10 mouse cellular contexts compared by ENCODE assay signal in the genomic region with DNA sequence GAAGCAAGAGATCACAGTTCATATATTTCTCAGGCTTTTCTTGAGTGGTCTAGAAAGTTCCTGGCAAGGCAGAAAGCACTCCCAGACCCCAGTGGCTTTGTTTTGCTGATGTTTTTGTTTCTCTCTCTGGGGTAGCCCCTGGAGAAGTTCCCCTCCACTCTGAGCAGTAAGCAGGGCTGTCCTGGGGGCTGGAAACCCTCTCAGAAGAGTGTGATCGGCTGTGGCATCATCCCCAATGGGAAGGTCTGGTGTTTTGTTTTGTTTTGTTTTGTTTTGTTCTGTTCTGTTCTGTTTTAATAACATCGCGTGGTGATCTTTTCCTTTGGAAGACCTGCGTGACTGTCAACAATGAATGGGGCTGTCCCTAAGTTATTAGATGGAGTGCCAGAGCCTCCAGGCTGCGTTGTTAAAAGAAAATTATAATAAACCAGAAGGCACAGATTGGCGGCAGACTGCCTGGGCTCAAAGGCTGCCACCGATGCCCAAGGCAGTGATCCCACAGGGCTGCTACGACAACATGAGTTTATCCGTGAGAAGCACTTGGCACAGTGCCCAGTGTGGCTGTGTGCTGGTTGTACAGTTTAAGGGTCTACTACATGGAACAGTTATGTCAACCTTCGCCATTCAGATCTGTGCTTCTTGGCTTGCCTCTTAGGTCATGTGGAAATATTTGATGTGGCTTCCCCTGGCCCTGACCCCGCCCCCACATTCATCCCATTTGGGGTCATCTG. TPM values are rescaled to one million over a fixed set of nuclear protein-coding genes. Genes with fewer than 3 reads are reported as not detected.
A peak's percentile ranks its signal among the peaks of the same experiment; 100 is the strongest.
DNase-seq lines count a peak whose midpoint lies in the region; ATAC-seq lines count a peak whose summit lies in the region.
"Had no signal": no experiment of that assay in that cellular context is flagged by ENCODE, and none has a peak within 500 bp of the region (broad histone marks: within the 10 kb centered on the region; RNA-seq: fewer than 3 reads in every experiment).

No protein-coding gene starts in this region.

- intact Hi-C loops in heart, postnatal 14 days (cut with DNase I): no loop called here

- ATAC-seq in cerebellum, adult (ENCODE audit: insufficient number of reproducible peaks, low FRiP score, low TSS enrichment): no peak

- peak; percentile 67 to 80 for DNase-seq in cerebellum, postnatal 14 days
- DNase-seq in ovary, postnatal 36 days (ENCODE audit: low spot score): peak; percentile 19
- DNase-seq in ovary, adult 18-20 months (ENCODE audit: low spot score): no peak
- DNase-seq in heart, postnatal 14 days: peak; percentile 38 to 51
- peak; percentile 44 for DNase-seq in lung, postnatal 10 days
- no peak for DNase-seq in thymus, postnatal 25 days
- DNase-seq in B cell, adult 2 months: no peak
- DNase-seq: liver, embryonic 13.5 days had no signal

RNA-seq across cellular contexts. Expression of a gene that starts 56.5 kb away (rescaled TPM):
- total RNA-seq in heart, postnatal 14 days (2021): under 1 TPM in 1 of 2 experiments, not detected in 1; 0.55 TPM
- total RNA-seq: common myeloid progenitor, adult 5-6 weeks had no signal

Comparison
In these comparisons a context has a peak if more than half of its experiments do, and no peak if none do; other contexts are left out.
1. DNase-seq: peak in cerebellum, postnatal 14 days (2 of 2), ovary, postnatal 36 days (single experiment), heart, postnatal 14 days (2 of 2) and lung, postnatal 10 days (single experiment); none in ovary, adult 18-20 months (single experiment), thymus, postnatal 25 days (single experiment) and B cell, adult 2 months (0 of 2).